Mouse (Mus musculus): ENCODE data around the gene Ddx39. TPM values are rescaled to one million over a fixed set of nuclear protein-coding genes. Genes with fewer than 3 reads are reported as not detected.
A peak's percentile ranks its signal among the peaks of the same experiment; 100 is the strongest.

The Ddx39 gene
- polyA plus RNA-seq, 1 experiment from 2014 or later, result 82.6 TPM

GRCm38 (mm10) chr8:83725521-83726102 lies 10.6 kb downstream of the Ddx39 start:
- Histone ChIP-seq H3K4me3 (ENCODE audit: low read depth, low read length) (no peak overlapping the region), H3K36me3 (ENCODE audit: control insufficient read depth, insufficient read depth, low read length) (peaks cover 49% of the 10 kb centered on the region), H3K27me3 (ENCODE audit: control insufficient read depth, insufficient read depth, low read length) (no peaks in the 10 kb centered on the region), H3K9me3 (ENCODE audit: control insufficient read depth, low read length) (no peaks in the 10 kb centered on the region), H3K9ac (replicated peaks; ENCODE audit: low read depth, low read length) (no peak overlapping the region), H3K4me2 (ENCODE audit: low read depth, low read length) (no peak overlapping the region), H3K4me1 (ENCODE audit: control insufficient read depth, insufficient read depth, low read length) (no peaks in the 10 kb centered on the region), H3K27ac (ENCODE audit: low read depth, low read length) (no peak overlapping the region)
- 96% methylated on average over 8 of the region's 8 CpGs for WGBS
- ATAC-seq (ENCODE audit: low read depth), result no peak

- Histone ChIP-seq H3K27me3 (ENCODE audit: control insufficient read depth, insufficient read depth, low read length) (no peaks in the 10 kb centered on the region), H3K4me3 (ENCODE audit: low read depth, low read length) (no peak overlapping the region), H3K27ac (ENCODE audit: low read depth, low read length) (no peak overlapping the region), H3K4me2 (ENCODE audit: low read depth, low read length) (no peak overlapping the region), H3K9me3 (ENCODE audit: control insufficient read depth, low read length) (no peaks in the 10 kb centered on the region), H3K9ac (replicated peaks; ENCODE audit: low read depth, low read length) (no peak overlapping the region), H3K36me3 (ENCODE audit: control insufficient read depth, insufficient read depth, low read length) (peaks cover 13% of the 10 kb centered on the region; the same call in 1 of the 2 replicates), H3K4me1 (ENCODE audit: control insufficient read depth, insufficient read depth, low read length) (no peaks in the 10 kb centered on the region)
- 86% methylated on average over 11 of the region's 11 CpGs for WGBS
- no peak for ATAC-seq (ENCODE audit: low read depth)
Observed at GRCm38 (mm10) chr8:83729009-83729807, 14.2 kb downstream of the Ddx39 start.

- ATAC-seq (ENCODE audit: low read depth), result no peak
- Histone ChIP-seq H3K9me3 (ENCODE audit: control insufficient read depth, low read length) (no peaks in the 10 kb centered on the region), H3K4me2 (ENCODE audit: low read depth, low read length) (no peak overlapping the region), H3K4me3 (ENCODE audit: low read depth, low read length) (no peak overlapping the region), H3K27me3 (ENCODE audit: control insufficient read depth, insufficient read depth, low read length) (no peaks in the 10 kb centered on the region), H3K27ac (ENCODE audit: low read depth, low read length) (no peak overlapping the region), H3K9ac (replicated peaks; ENCODE audit: low read depth, low read length) (no peak overlapping the region), H3K36me3 (ENCODE audit: control insufficient read depth, insufficient read depth, low read length) (no peaks in the 10 kb centered on the region), H3K4me1 (ENCODE audit: control insufficient read depth, insufficient read depth, low read length) (no peaks in the 10 kb centered on the region)
- WGBS, result 67% methylated on average over 5 of the region's 5 CpGs
Observed at GRCm38 (mm10) chr8:83731906-83732305, 16.9 kb downstream of the Ddx39 start.

GRCm38 (mm10) chr8:83732919-83733318 lies 17.9 kb downstream of the Ddx39 start:
- no peaks in the 10 kb centered on the region for H3K4me1 ChIP-seq (ENCODE audit: control insufficient read depth, insufficient read depth, low read length)
- ATAC-seq (ENCODE audit: low read depth), result no peak
- 84% methylated on average over 6 of the region's 6 CpGs for WGBS
- no peaks in the 10 kb centered on the region for H3K9me3 ChIP-seq (ENCODE audit: control insufficient read depth, low read length)
- no peak overlapping the region for H3K4me3 ChIP-seq (ENCODE audit: low read depth, low read length)
- H3K27me3 ChIP-seq (ENCODE audit: control insufficient read depth, insufficient read depth, low read length), result no peaks in the 10 kb centered on the region; the same call in 1 of the 2 replicates
- H3K36me3 ChIP-seq (ENCODE audit: control insufficient read depth, insufficient read depth, low read length), result no peaks in the 10 kb centered on the region
- no peak overlapping the region for H3K27ac ChIP-seq (ENCODE audit: low read depth, low read length)
- no peak overlapping the region for H3K4me2 ChIP-seq (ENCODE audit: low read depth, low read length)
- H3K9ac ChIP-seq (replicated peaks; ENCODE audit: low read depth, low read length), result no peak overlapping the region

DNA sequence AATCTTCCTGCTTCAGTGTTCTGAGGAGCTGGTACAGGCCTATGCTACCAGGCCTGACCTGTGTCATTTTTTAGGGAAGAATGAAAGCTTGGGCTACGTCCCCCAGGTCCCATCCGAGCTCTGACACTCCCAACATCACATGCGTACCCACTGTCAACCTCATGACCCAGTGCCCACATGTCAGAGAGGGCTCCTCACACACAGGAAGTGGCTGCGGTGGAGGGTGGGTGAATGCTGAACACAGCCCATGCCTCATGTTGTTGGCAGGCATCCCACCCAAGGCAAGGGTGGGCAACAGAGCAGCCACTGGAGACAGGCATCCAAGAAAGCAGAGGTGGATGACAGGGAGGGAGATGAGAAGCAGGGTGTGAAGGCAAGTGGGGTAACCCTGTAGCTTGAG lies 21.7 kb downstream of the Ddx39 start:
- Histone ChIP-seq H3K4me2 (ENCODE audit: low read depth, low read length) (no peak overlapping the region), H3K27ac (ENCODE audit: low read depth, low read length) (no peak overlapping the region), H3K4me3 (ENCODE audit: low read depth, low read length) (no peak overlapping the region), H3K4me1 (ENCODE audit: control insufficient read depth, insufficient read depth, low read length) (peaks cover 3% of the 10 kb centered on the region; the same call in 1 of the 2 replicates), H3K36me3 (ENCODE audit: control insufficient read depth, insufficient read depth, low read length) (no peaks in the 10 kb centered on the region), H3K9ac (replicated peaks; ENCODE audit: low read depth, low read length) (no peak overlapping the region), H3K27me3 (ENCODE audit: control insufficient read depth, insufficient read depth, low read length) (peaks cover 8% of the 10 kb centered on the region), H3K9me3 (ENCODE audit: control insufficient read depth, low read length) (no peaks in the 10 kb centered on the region)
- WGBS, result 90% methylated on average over 4 of the region's 4 CpGs
- ATAC-seq (ENCODE audit: low read depth), result no peak

DNA sequence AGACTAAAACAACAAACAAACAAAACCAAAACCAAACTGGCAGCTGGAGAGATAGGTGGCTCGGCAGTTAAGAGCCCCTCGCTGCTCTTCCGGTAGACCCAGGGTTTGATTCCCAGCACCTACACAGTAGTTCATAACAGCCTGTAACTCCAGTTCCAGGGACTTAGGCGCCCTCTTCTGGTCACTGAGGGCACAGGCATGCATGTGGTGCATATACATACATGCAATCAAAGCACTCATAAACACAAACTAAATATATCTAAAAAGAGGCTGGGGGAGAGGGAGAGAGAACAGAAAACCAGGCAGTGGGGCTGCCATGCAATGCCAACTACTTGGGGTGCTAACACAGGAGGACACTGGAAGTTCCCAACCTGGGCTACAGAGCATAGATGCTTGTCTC lies 22.4 kb downstream of the Ddx39 start:
- Histone ChIP-seq H3K9me3 (ENCODE audit: control insufficient read depth, low read length) (no peaks in the 10 kb centered on the region), H3K4me1 (ENCODE audit: control insufficient read depth, insufficient read depth, low read length) (peaks cover 3% of the 10 kb centered on the region; the same call in 1 of the 2 replicates), H3K36me3 (ENCODE audit: control insufficient read depth, insufficient read depth, low read length) (no peaks in the 10 kb centered on the region), H3K27ac (ENCODE audit: low read depth, low read length) (no peak overlapping the region), H3K4me3 (ENCODE audit: low read depth, low read length) (no peak overlapping the region), H3K9ac (replicated peaks; ENCODE audit: low read depth, low read length) (no peak overlapping the region), H3K4me2 (ENCODE audit: low read depth, low read length) (no peak overlapping the region), H3K27me3 (ENCODE audit: control insufficient read depth, insufficient read depth, low read length) (peaks cover 8% of the 10 kb centered on the region)
- WGBS, result 84% methylated on average over 4 of the region's 4 CpGs
- ATAC-seq (ENCODE audit: low read depth), result no peak

DNA sequence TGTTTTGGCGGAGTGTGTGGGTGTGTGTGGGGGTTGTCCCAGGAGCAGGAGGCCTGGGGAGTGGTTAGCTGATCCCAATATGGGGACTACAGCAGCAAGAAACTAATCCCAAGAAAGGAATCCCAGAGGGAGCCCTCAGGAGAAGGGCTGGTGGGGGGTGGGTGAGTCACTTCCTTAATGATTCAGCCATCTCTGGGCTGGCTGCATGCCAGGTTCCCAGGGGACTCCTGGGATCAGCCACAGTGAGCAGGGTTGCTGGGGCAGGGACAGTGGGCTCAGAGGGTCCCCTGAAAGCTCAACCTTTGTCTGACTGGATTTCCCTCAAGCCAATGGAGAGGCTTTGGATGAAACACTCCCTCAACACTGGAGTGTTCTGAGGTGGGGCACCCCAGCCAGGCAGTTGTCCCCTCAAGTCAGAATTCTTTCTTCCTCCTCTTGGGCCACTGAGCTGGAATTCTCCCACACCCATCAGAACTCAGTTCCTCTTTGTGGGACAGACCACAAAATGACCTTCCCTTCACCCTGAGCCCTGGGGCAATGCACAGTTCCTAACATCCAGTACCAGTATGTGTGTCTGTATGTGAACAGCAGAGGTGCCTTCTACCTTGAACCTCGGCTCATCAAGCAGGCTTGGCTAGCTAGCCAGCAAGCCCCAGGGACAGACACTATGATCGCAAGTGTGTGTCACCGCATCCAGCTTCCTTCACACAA lies 23.0 kb downstream of the Ddx39 start:
- Histone ChIP-seq H3K9me3 (ENCODE audit: control insufficient read depth, low read length) (no peaks in the 10 kb centered on the region), H3K27me3 (ENCODE audit: control insufficient read depth, insufficient read depth, low read length) (peaks cover 8% of the 10 kb centered on the region), H3K9ac (replicated peaks; ENCODE audit: low read depth, low read length) (no peak overlapping the region), H3K36me3 (ENCODE audit: control insufficient read depth, insufficient read depth, low read length) (no peaks in the 10 kb centered on the region), H3K4me2 (ENCODE audit: low read depth, low read length) (peak overlapping the region; percentile 1; the same call in 1 of the 2 replicates), H3K4me3 (ENCODE audit: low read depth, low read length) (no peak overlapping the region), H3K4me1 (ENCODE audit: control insufficient read depth, insufficient read depth, low read length) (peaks cover 3% of the 10 kb centered on the region; the same call in 1 of the 2 replicates), H3K27ac (ENCODE audit: low read depth, low read length) (no peak overlapping the region)
- WGBS, result 74% methylated on average over 4 of the region's 4 CpGs
- ATAC-seq (ENCODE audit: low read depth), result no peak

DNA sequence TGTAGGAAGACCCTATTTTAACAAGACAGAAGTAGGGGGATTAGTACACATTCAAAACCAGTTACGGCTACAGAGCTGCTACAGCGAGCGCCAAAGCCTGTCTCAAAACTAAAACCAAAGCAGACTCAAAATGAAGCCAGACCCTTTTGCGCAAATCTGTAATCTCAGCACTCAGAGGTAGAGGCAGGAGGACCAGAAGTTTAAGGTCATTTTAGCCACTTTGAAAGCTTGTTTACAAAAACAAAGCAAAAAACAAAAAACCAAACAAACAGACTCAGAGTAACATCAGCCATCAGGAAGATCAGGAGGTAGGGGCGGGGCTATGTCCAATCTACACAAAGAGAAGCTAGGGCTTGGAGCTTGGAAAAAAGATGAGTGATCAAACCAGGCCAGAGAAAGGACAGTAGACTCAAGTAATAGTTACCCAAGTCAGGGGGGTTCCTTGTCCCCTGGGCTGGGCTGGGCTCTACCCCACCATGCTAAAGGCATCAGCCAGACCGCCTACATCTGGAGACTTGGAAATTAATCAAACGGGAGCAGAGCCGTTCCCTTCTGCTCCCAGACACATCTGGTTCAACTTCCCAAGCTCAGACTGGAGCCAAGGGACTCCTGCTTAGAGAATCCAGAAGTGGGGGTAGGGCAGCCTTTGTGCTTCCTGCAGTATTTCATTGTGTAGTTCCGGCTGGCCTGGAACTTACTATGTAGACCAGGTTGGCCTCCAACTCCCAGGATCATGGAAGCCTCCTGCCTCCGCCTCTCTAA lies 24.2 kb downstream of the Ddx39 start:
- no peak overlapping the region; the same call in 1 of the 2 replicates for H3K4me2 ChIP-seq (ENCODE audit: low read depth, low read length)
- peaks cover 8% of the 10 kb centered on the region for H3K27me3 ChIP-seq (ENCODE audit: control insufficient read depth, insufficient read depth, low read length)
- WGBS, result 77% methylated on average over 10 of the region's 10 CpGs
- no peak overlapping the region for H3K27ac ChIP-seq (ENCODE audit: low read depth, low read length)
- no peak overlapping the region for H3K9ac ChIP-seq (replicated peaks; ENCODE audit: low read depth, low read length)
- H3K4me3 ChIP-seq (ENCODE audit: low read depth, low read length), result no peak overlapping the region
- H3K36me3 ChIP-seq (ENCODE audit: control insufficient read depth, insufficient read depth, low read length), result no peaks in the 10 kb centered on the region
- peaks cover 3% of the 10 kb centered on the region; the same call in 1 of the 2 replicates for H3K4me1 ChIP-seq (ENCODE audit: control insufficient read depth, insufficient read depth, low read length)
- no peak for ATAC-seq (ENCODE audit: low read depth)
- H3K9me3 ChIP-seq (ENCODE audit: control insufficient read depth, low read length), result no peaks in the 10 kb centered on the region
